Mouse (Mus musculus) bone marrow macrophage, adult 2 months (primary cell): Measurements from ENCODE around the gene Ston2. TPM values are rescaled to one million over a fixed set of nuclear protein-coding genes. Genes with fewer than 3 reads are reported as not detected.

Experiments
- H3K27ac ChIP-seq: 2 replicates; pipeline ENCODE4 v1.5.1; 2012; ENCODE audit warnings: low read depth, low read length; ENCODE audit not compliant: insufficient read depth
- H3K4me1 ChIP-seq: 2 replicates; pipeline ENCODE4 v1.6.1; 2012; ENCODE audit warnings: low read length; ENCODE audit not compliant: control insufficient read depth, insufficient read depth
- H3K4me3 ChIP-seq: 2 replicates; pipeline ENCODE4 v1.5.1; 2012; ENCODE audit warnings: mild to moderate bottlenecking, low read length, moderate library complexity; ENCODE audit not compliant: insufficient read depth
- CTCF ChIP-seq: IDR thresholded peaks from 2 replicates; pipeline ENCODE4 v1.5.1; 2012; ENCODE audit warnings: low read depth, mild to moderate bottlenecking, low read length, moderate library complexity
- POLR2A ChIP-seq: IDR thresholded peaks from 2 replicates; pipeline ENCODE4 v1.6.1; 2012; ENCODE audit warnings: mild to moderate bottlenecking, low read depth, low read length, borderline replicate concordance
- polyA plus RNA-seq: library from polyadenylated mRNA; stranded (reverse); fragments of >200 nt; gene quantifications from 2 replicates; pipeline ENCODE4 v1.2.4, GENCODE M21; 2012; ENCODE audit not compliant: missing spikeins, insufficient read depth, insufficient read length

Ston2 gene
- polyA plus RNA-seq, 1 experiment: 4.5 TPM

- H3K27ac ChIP-seq: no peak overlapping the region
- H3K4me1 ChIP-seq: peaks cover 8% of the 10 kb centered on the region
Observed at GRCm38 (mm10) chr12:91807761-91808160, 19.6 kb upstream of the Ston2 start.

GRCm38 (mm10) chr12:91807095-91807494 lies 18.9 kb upstream of the Ston2 start:
- Histone ChIP-seq H3K4me3 (no peak overlapping the region), H3K4me1 (peaks cover 13% of the 10 kb centered on the region), H3K27ac (no peak overlapping the region)
- TF ChIP-seq POLR2A: no peak
- no peak for TF ChIP-seq CTCF

More at GRCm38 (mm10) chr12:91807761-91808160, 19.6 kb upstream of the Ston2 start:
- no peak overlapping the region for H3K4me3 ChIP-seq
- TF ChIP-seq POLR2A (no peak), CTCF (no peak)

GRCm38 (mm10) chr12:91804262-91804661 lies 16.1 kb upstream of the Ston2 start:
- H3K4me1 ChIP-seq: peaks cover 13% of the 10 kb centered on the region
- no peak overlapping the region for H3K27ac ChIP-seq
- TF ChIP-seq CTCF (no peak), POLR2A (no peak)
- H3K4me3 ChIP-seq: no peak overlapping the region

- peaks cover 13% of the 10 kb centered on the region for H3K4me1 ChIP-seq
Observed at GRCm38 (mm10) chr12:91803207-91803932, 15.2 kb upstream of the Ston2 start.

GRCm38 (mm10) chr12:91802586-91803206 lies 14.5 kb upstream of the Ston2 start:
- no peak overlapping the region for H3K4me3 ChIP-seq
- H3K4me1 ChIP-seq: peaks cover 13% of the 10 kb centered on the region
- no peak overlapping the region for H3K27ac ChIP-seq
- no peak for TF ChIP-seq POLR2A
- no peak for TF ChIP-seq CTCF

More at GRCm38 (mm10) chr12:91803207-91803932, 15.2 kb upstream of the Ston2 start:
- TF ChIP-seq POLR2A (no peak), CTCF (no peak)
- Histone ChIP-seq H3K4me3 (no peak overlapping the region), H3K27ac (no peak overlapping the region)

GRCm38 (mm10) chr12:91800861-91801385 lies 12.7 kb upstream of the Ston2 start:
- no peak overlapping the region for H3K27ac ChIP-seq
- peaks cover 13% of the 10 kb centered on the region for H3K4me1 ChIP-seq
- TF ChIP-seq POLR2A: no peak
- no peak for TF ChIP-seq CTCF
- H3K4me3 ChIP-seq: no peak overlapping the region

GRCm38 (mm10) chr12:91799821-91800335 lies 11.7 kb upstream of the Ston2 start:
- Histone ChIP-seq H3K4me3 (no peak overlapping the region), H3K27ac (no peak overlapping the region), H3K4me1 (peaks cover 13% of the 10 kb centered on the region)
- TF ChIP-seq POLR2A (no peak), CTCF (no peak)

- no peak overlapping the region for H3K27ac ChIP-seq
- no peak overlapping the region for H3K4me3 ChIP-seq
- TF ChIP-seq POLR2A (no peak), CTCF (no peak)
- H3K4me1 ChIP-seq: peaks cover 13% of the 10 kb centered on the region
Observed at GRCm38 (mm10) chr12:91799379-91799773, 11.2 kb upstream of the Ston2 start.

- no peak for TF ChIP-seq POLR2A
- no peak for TF ChIP-seq CTCF
- H3K4me3 ChIP-seq: no peak overlapping the region
- H3K4me1 ChIP-seq: peaks cover 13% of the 10 kb centered on the region
- no peak overlapping the region for H3K27ac ChIP-seq
Observed at GRCm38 (mm10) chr12:91798720-91799378, 10.7 kb upstream of the Ston2 start.

GRCm38 (mm10) chr12:91796774-91797173 lies 8.6 kb upstream of the Ston2 start:
- H3K4me1 ChIP-seq: no peaks in the 10 kb centered on the region
- no peak for TF ChIP-seq POLR2A
- no peak for TF ChIP-seq CTCF
- no peak overlapping the region for H3K27ac ChIP-seq
- no peak overlapping the region for H3K4me3 ChIP-seq
